Mouse (Mus musculus) T-helper 17 cell (primary cell): Measurements from ENCODE around the gene Slc22a17.

ENCODE experiments used
- in situ Hi-C, 2 experiments: fragments of 300-600 bp; cut with MboI, MseI; formaldehyde crosslinking; loops; 1 replicate in 1 of 2; 2 replicates in 1 of 2; pipeline ENCODE4 v1.15.1; 2025; ENCODE audit warnings: high pct_unique_total_duplicates in 2 of 2

Slc22a17 gene

GRCm38 (mm10) chr14:54863501-54864312 lies 49.2 kb downstream of the Slc22a17 start:
- in situ Hi-C loops, result no loop called here

GRCm38 (mm10) chr14:54860511-54860910 lies 52.4 kb downstream of the Slc22a17 start:
- in situ Hi-C loops, result no loop called here

GRCm38 (mm10) chr14:54857891-54858290 lies 55.0 kb downstream of the Slc22a17 start:
- in situ Hi-C loops, result no loop called here

GRCm38 (mm10) chr14:54856703-54857102 lies 56.2 kb downstream of the Slc22a17 start:
- in situ Hi-C loops, result no loop called here
